Mouse (Mus musculus) cerebral cortex, adult 2 months (tissue): Measurements from ENCODE around the gene Tepp.

Experiments
- WGBS: fragments of 180-500 bp; shearing (Covaris S2); methylation state at CpG from one replicate; pipeline ENCODE4 v1.1.7; 2018; 5-methylcytosine and 5-hydroxymethylcytosine counted together

The Tepp gene

GRCm38 (mm10) chr8:95310342-95310970 is at the start of gene Tepp:
TSS of gene Tepp (plus strand) at chr8:95310566.
- 56% methylated on average over 6 of the region's 6 CpGs for WGBS

DNA sequence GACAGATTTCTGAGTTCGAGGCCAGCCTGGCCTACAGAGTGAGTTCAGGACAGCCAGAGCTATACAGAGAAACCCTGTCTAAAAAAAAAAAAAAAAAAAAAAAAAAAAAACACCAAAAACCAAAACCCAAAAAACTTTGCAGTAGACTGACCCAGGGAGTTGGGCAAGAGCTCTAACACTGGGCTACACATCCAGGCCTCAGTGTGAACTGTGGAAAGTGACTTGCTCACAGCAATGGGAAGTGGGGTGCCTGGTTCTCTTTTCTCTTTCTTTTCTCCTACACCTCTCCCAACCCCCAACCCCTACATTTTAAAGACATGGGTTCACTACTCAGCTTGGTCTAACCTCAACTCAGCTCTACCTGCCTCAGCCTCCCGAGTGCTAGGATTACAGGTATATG is 48.2 kb upstream of the Tepp start:
- 94% methylated on average over 2 of the region's 2 CpGs for WGBS

DNA sequence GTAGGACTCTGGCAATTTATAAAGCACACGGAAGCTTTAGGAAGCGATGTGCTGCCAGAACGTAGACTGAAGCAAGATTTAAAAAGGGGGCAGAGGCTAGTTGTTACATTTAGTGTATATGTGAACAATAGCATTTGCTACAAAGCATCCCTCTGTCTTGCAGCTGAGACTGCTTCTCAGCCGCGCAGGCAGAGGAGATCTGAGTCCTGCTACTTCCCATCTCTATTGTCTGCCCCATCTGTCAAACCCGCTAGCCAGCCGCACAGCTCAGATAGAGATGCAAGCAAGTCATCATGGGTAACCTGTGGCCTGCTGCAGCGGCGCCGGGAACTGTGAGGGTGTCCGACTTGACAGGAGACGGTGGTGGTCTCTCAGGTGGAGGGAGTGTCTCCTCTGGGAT is 39.9 kb upstream of the Tepp start:
- 79% methylated on average over 12 of the region's 12 CpGs for WGBS

- 75% methylated on average over 4 of the region's 4 CpGs for WGBS
Measured at GRCm38 (mm10) chr8:95271841-95272240, 38.5 kb upstream of the Tepp start.

DNA sequence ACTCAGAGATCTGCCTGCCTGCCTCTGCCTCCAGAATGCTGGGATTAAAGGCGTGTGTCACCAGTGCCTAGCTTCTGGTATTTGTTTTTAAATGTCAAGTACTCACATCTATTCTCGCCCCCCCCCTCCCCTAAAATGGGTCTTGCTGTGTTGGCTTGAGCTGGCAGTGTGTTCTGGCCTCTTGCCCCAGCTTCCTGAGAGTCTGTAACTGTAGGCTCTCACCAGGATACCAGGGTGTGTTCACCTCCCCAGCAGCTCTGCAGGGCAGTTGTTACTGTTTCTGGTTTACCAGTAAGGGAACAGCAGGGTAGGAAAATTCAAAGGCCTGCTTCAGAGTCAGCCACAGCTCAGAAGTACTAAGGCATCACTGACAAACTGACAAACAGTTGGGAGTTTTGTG is 37.5 kb upstream of the Tepp start:
- 45% methylated on average over 2 of the region's 2 CpGs for WGBS

- 76% methylated on average over 5 of the region's 5 CpGs for WGBS
Measured at GRCm38 (mm10) chr8:95281493-95281892, 28.9 kb upstream of the Tepp start.

GRCm38 (mm10) chr8:95289066-95289650 is 21.2 kb upstream of the Tepp start:
- WGBS = 54% methylated on average over 6 of the region's 6 CpGs

DNA sequence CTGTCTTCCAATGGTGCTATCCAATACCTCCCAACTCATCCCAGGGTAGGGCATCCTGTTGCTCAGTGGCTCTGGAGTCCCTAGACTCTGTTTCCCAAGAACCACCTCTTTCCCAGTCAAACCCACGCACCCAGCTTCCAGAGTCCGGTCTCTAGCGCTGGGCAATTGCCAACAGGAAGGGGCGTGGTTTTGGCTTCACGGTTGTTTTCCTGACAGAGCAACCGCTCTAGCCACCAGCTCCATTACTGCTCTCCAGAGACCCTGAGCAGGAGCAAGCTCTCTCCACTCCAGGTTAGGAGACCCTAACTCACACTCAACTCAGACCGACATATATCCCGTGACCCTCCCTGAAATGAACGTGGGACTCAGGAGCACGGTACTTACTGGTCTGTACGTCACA is 17.2 kb upstream of the Tepp start:
- 60% methylated on average over 11 of the region's 11 CpGs for WGBS

GRCm38 (mm10) chr8:95293891-95294290 is 16.5 kb upstream of the Tepp start:
- 48% methylated on average over 7 of the region's 7 CpGs for WGBS

DNA sequence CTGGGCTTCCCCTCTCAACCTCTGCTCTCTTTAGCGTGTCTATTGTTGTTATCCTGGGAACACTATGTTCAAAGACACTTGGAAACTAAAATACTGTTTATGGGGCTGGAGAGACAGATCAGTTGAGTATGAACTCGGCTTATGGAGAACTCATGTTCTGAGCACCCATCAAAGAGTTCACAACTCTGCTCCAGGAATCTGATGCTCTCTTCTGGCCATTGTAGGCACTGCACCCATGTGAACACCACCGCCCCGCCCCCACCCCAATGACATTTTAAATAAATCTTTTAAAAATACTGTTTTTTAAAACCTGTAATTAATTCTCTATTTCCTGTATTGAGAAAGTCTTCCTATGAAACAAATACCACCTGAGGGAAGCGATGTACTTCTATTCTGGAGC is 8.0 kb upstream of the Tepp start:
- 31% methylated on average over 5 of the region's 5 CpGs for WGBS

DNA sequence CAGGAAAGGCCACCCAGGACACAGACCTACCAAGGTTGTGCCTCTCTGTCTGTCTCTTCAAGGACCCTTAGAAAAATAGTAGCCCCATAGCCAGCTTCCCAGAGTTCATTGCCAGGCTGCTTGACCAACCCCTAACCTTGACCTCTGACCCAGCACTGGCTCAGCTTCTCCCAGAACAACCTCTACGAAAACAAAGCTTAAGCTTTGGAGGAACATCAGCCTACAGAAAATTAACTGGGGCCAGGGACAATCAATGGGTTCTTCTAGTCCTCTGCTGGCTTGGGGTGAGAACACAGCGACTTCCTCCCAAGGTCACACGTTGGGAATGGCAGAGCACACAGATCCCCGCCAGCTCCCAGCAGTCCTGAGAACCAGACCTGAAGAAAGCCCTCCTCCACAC is 4.8 kb upstream of the Tepp start:
- 89% methylated on average over 4 of the region's 4 CpGs for WGBS

GRCm38 (mm10) chr8:95306431-95306830 is 3.9 kb upstream of the Tepp start, which contains the start of gene Cngb1:
TSS of gene Cngb1 (minus strand) at chr8:95306585.
- WGBS = 70% methylated on average over 6 of the region's 6 CpGs

- 68% methylated on average over 18 of the region's 18 CpGs for WGBS
Measured at GRCm38 (mm10) chr8:95312836-95313235, 2.5 kb downstream of the Tepp start.

DNA sequence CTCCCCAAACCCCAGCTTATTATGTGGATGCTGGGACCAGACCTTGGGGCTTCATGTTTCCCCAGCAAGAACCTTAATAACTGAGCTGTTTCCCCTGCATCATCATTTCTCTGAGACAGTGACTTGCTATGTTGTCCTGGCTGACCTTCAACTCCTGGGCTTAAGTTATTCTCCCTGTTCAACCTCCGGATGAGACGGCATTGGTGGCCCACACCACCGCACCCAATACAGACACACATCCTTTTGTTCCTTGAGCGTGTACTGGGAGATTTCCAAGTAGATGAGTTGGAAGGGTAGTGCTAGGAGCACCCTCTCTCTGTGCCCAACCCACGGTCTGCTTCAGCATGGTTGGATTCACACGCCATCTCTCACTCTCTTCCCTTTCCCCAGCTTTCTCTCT is 3.5 kb downstream of the Tepp start:
- WGBS = 61% methylated on average over 6 of the region's 6 CpGs

GRCm38 (mm10) chr8:95314707-95315106 is 4.3 kb downstream of the Tepp start:
- WGBS = 67% methylated on average over 2 of the region's 2 CpGs

DNA sequence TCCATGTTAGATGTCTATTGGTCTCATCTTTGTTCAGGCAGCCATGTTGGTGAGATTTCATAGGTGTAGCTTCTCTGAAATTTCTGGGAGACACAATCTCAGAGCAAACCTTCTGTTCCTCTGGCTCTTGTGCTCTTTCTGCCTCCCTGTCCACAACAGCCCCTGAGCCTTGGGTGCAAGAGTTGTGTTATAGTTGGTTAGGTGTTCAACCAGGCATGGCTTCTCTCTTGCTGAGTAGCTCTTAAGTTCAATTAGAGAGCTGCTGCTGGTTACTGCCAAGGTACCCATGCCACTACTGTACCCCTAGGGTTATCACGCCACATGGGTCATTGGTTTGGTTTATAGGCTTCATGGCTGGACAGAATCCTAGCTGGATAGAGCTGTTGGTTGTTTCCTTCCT is 5.0 kb downstream of the Tepp start:
- WGBS = 100% methylated on average over 1 of the region's 1 CpGs

GRCm38 (mm10) chr8:95320224-95321139 is 10.1 kb downstream of the Tepp start:
- 8% methylated on average over 41 of the region's 41 CpGs for WGBS

DNA sequence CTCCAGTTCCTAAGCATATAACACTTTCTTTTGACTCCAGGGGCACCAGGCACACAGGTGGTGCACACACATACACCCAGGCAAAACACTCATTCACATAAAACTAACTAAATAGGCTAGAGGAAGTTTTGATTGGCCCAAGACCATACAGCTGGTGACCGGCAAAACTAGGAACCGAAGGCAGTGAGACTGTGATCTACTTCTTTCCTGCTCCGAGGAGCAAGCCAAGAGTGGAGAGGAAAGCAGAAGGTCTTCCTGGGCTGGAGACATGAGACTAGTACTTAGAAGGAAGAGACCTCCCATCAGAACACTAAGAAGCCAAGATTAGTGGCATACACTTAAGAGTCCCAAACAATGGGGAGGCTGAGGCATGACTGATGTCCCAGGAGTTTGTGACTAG is 12.8 kb downstream of the Tepp start:
- 70% methylated on average over 3 of the region's 3 CpGs for WGBS

DNA sequence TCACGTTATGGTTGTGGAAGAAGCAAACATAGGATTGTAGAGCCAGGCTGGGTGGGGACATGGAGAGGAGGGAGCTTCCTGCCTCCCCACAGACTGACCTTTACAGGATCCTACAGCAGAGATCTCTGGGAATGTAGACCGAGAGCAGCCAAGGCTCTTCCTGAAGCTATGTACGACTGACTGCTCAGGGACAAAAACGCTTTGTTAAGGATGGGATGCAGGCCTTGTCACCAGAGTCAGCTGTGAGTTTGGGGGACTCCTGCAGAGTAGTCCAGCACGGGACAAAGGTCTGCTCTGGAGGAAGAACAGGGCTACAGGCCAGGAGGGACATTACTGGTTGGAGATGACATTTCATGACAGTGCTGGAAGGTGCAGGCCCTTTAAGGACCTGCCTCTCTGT is 14.3 kb downstream of the Tepp start:
- WGBS = 42% methylated on average over 5 of the region's 5 CpGs

DNA sequence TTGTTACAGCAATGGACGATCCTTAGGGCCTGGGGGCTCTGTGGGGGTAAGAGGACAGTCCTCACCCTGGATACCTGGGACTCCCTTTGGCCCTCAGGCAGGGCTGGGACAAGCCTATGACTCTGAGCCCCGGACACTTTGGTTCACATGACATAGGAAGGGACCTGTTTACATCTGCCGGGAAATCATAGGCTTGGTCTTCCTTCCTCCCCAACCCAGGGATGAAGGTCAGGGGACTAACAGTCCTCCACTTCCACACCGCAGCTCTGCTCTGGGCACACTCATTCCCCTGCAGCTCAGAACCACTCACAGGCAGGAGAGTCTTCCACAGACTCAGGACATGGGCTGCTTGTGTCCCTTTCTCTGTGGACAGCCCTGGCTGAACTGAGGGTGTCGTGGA is 16.5 kb downstream of the Tepp start:
- 80% methylated on average over 5 of the region's 5 CpGs for WGBS

DNA sequence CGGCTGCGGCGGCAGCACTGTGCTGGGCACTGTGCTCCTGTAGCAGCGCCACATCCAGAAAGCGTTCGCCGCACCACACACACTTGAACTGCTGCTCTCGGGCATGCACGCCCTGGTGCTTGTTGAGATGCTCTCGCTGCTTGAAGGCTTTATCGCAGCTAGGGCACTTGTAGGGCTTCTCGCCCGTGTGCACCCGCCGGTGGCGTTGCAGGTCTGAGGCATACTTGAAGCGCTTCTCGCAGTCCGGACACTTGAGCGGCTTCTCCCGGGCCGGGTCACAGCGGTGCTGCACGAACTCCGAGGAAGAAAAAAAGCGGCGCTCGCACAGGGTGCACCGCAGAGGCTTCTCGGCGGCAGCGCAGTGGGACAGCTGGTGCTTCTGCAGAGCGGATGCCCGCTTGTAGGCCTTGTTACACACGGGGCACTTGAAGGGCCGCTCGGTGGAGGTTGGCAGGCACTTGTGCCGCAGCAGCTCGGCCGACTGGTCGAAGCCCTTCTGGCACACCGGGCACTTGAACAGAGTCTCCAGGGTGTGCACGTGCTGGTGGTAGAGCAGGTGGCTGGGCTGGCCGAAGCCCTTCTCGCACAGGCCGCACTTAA is 17.6 kb downstream of the Tepp start:
- WGBS = 88% methylated on average over 46 of the region's 46 CpGs

DNA sequence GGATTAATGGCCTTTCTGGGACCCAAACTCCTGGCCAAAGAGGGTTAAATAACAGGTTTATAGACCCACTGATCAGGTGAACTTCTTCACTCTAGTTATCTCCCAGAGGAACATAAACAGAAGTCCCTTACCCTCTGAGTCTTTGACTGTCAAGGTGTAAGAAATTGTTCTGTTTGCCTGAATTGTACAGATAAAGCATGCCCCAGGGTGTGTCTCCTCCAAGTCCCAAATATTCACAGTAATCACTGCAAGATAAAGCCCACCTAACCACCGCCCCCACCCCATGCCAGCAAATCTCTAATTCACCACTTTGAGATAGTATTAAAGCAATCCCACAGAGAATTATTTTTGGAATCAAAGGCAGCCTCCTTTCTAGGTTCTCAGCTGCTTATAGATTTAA is 20.0 kb downstream of the Tepp start:
- whole genome bisulfite sequencing = 59% methylated on average over 1 of the region's 1 CpGs
